Mouse (Mus musculus) B cell, adult 2 months (primary cell): ENCODE measurements around the gene Rubcnl.

Experiments
- DNase-seq, 2 experiments: peaks; one replicate each; pipeline ENCODE4 v3.0.0; 2022

The Rubcnl gene

GRCm38 (mm10) chr14:75017877-75018825 lies 2.3 kb downstream of the Rubcnl start:
- DNase-seq = peak; percentile 67 to 70

DNA sequence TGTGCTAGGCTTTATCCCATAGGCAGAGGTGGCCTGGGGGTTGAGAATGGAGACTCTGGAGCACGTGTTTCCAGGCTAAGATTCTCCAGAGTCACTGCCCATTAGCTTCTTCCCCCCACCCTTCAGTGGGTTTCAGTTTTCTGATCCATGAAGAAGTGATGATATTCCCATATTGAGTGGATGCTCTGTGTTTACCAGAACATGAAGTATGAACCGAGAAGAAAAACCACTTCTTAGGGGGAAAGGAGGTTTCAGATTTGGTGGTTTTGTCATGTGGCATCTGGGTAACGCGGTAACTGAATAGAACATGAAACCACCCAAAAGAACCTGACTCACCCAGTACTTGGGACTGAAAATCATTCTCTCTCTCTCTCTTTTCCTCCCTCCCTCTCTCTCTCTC lies 3.0 kb downstream of the Rubcnl start:
- DNase-seq = peak; percentile 38

- DNase-seq = no peak
Observed at GRCm38 (mm10) chr14:75020581-75021253, 4.9 kb downstream of the Rubcnl start.

- DNase-seq = peak; percentile 70 to 71
Observed at GRCm38 (mm10) chr14:75022522-75022921, 6.7 kb downstream of the Rubcnl start.

DNA sequence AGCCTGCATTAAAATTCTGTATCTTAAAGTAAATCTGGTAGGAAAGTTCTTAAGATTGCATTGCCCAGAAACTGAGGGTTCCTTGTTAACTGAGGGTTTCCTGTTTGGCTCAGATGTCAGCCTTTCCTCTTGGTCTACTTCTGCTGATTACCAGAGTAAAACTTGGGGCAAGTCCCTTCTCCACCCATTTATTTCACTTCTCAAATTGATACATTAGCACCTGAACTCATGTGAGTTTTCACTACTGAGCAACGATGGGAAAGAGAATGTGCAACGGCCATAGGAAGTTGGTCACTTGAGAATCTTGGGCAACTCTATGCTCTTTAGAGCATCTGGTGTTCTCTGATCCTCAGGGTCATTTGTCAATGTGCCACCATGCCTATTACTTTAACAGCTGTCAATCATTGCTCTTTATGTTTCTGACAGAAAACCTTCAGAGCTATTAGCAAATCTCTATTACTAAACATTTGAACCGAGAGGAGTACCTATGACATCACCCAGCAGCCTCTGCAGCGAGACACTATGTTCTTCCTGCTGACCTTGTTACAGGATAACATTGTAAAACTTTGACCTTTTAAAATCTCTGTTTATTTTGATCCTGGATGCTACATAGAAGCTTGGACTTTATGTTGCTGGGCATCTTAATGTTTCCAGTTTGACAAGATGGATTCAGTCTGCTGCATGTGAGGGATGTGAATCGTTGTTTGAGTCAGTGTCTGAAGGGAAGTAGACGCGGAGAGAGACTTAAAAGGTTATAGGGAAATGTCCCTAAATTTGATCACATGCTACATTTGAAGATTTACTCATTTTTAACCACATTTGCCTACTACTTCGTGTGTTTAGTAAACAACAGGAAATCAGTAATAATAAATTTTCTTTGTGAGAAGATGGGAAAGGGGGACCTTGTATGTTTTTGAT lies 9.2 kb downstream of the Rubcnl start:
- DNase-seq = peak; percentile 61 to 67

GRCm38 (mm10) chr14:75030764-75031163 lies 14.9 kb downstream of the Rubcnl start:
- DNase-seq = peak in 1 of 2 experiments; percentile 25

- peak; percentile 67 to 75 for DNase-seq
Observed at GRCm38 (mm10) chr14:75031999-75032575, 16.3 kb downstream of the Rubcnl start.

DNA sequence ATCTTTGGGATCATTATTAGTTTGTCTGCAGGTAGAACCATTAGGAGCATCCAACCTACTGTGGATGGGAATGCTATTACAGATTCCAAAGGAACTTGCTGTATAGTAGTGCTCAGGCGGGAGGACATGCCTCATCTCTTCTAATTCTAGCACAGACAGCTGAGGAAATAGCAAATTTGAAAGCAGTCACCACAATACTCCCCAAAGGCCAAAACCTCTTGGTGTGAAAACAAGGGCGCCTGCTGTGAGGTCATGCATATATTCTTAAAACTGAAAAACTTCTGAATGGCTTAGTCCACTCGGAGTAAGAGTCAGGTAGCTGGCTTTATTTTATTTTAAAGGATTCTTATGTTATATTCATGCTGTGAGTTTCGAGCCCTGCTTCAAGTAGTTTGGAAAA lies 16.9 kb downstream of the Rubcnl start:
- DNase-seq = peak; percentile 21 to 41

GRCm38 (mm10) chr14:75034240-75034639 lies 18.4 kb downstream of the Rubcnl start:
- peak; percentile 73 to 74 for DNase-seq

DNA sequence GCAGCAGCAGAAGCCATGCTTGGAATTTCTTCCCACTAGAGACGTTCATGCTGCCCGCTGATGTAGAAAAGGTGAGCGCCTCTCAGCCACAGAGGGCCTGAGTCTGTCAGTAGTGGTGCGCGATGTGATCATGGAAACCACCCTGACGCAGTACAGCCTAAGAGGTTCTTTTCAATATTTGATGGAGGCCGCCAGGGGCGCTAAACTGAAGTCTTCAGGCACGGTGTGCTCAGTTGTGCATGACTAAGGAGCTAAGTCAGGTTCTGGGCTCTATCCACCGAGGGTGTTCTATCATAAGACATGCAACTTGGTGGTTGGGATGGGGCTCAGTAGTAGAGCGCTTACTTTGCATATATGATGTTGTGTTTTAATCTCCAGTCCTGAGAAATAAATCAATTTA lies 19.6 kb downstream of the Rubcnl start:
- peak; percentile 26 to 34 for DNase-seq

DNA sequence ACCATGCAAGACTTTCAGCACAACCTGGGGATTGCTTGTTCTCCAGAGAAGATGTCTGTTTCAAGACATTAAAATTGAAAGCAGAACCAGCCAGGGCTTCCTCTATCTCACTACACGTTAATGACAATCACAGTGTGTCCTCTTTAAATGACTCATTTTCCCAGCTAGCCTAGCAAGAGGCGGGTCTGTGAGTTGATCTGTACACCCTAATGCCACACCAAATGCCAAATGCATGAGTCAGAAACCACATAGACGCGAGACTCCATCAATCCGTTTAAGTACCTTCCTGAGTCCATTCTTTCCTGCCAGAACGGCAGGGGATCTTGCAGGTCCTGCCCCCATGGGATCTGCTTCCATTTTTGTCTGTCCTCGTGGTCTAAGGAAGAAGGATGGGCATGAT lies 29.4 kb downstream of the Rubcnl start:
- DNase-seq = no peak

DNA sequence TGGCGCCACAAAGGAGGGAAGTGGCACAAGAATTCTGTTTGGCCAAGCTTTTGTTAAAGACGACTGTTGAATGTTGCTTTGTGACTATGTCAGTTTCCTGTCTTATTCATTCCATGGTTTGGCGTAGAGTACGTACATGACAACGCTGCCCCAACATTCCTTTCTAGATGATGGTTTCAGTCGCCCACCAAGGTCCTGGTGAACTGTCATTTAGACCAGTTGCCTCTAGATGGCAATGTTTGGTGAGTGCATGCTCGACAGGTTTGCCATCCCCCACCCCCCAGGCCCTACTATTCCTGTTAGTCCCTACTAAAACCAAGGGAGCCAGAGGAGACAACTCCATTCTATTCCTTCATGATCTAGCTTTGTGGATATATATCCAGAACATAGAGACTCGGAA lies 36.6 kb downstream of the Rubcnl start:
- DNase-seq = peak in 1 of 2 experiments; percentile 19

DNA sequence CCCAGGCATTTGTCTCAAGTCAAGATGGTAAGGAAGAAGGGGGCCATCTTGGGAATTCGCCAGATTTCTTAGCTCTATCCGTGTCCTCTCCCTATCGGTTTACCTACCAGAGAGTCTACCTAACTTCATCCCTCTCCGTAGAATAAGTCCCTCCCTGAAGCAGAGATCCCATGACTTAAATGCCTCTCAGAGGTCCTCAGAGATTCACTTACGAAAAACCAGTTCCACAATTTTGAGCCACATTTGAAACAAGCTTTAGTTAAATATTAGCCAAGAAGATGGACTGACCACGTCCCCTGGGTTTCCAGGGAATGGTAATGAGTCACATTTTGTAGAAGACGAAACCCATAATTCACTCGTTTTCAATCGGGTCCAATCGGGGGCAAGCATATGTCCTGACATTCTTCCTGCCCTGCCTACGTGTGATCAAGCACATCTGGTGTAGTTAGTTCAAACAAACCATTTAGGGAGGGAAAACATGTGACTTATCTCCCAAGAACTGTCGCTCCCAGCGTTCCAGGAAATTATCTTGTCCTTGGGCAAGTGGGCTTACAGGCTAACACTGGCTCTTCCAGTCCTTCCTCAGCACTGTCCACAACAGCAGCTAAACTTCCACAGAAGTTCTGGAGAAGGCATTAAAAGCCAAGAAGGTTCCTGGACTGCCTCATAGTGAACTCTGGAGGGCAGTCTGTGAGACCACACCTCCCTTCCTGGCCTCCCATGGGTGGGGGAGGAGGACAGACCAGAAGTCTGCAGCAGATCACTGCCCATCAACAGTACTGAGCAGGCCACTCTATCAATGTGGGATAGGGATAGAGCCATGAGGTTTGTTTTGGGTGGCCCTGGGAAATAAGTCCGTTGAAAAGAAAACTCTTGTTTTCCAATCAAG lies 38.9 kb downstream of the Rubcnl start:
- no peak for DNase-seq

- peak; percentile 58 to 67 for DNase-seq
Observed at GRCm38 (mm10) chr14:75056861-75057431, 41.1 kb downstream of the Rubcnl start.

- DNase-seq = peak; percentile 57 to 63
Observed at GRCm38 (mm10) chr14:75060562-75060961, 44.7 kb downstream of the Rubcnl start.

DNA sequence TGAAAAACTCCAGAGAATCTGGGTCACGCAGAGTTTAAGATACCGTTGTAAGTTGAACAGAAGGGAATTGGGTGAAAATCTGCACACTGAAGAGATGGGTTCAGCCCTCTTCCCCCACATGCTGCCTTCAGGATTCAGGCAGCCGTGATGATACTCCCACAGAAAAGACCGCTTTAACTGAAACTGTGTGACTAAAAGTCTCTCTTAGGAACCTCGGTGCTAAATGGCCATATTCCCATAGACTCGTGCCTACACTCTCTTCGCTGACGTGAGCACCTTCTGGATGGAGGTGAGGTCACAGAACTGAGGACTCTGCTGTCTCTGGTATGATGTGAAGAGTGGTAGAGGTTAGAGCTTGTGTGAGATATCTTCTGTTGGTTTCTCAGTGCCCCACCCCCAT lies 48.1 kb downstream of the Rubcnl start:
- no peak for DNase-seq

DNA sequence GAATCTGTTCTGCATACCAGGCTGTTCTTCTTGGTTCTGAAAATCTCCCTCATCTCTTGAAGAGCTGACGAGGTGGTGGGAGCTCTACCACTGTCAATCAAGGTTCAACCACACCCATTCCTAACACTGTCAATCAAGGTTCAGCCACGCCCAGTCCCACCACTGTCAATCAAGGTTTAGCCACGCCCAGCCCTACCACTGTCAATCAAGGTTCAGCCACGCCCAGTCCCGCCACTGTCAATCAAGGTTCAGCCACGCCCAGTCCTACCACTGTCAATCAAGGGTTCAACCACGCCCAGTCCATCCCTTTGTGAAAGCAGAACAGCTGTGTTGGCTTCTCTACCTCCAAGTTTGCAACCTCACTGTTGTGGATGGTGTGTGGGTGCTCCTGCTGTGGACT lies 48.7 kb downstream of the Rubcnl start:
- DNase-seq = peak; percentile 68 to 77

- no peak for DNase-seq
Observed at GRCm38 (mm10) chr14:75065211-75065610, 49.4 kb downstream of the Rubcnl start.

DNA sequence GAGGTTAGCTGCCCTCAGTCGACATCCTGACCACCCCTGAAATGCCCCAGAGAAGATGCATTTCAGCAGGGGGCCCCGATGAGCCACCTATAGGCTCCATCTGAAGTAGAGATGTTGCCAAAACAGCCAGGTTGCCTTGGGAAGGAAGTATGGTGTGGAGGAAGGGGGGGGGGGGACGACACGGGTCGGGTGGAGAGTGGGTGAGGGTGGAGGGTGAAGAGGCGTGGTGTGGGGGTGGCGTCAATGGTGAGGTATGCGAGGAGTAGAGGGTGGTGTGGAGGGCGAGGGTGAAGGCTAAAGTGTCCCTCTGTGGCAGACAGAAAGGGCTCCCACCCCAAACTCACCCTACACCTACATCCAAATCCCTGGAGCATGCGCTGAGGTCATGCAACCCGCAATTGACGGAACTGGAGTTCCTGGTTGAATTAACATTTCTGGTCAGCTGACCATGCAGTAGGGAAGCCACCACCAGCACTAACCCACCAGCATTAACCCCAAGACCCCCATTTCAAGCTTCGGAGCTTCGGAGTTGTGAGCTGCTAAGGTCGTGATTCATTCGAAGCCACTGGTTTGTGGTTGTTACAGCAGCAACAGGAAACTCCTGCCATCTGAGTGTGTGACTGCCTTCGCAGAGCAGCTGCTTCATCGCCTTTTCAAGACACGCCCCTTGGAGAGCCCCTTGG lies 52.7 kb downstream of the Rubcnl start:
- DNase-seq = peak; percentile 76 to 81

GRCm38 (mm10) chr14:75069356-75069979 lies 53.6 kb downstream of the Rubcnl start:
- DNase-seq = peak; percentile 47 to 52
